Mouse (Mus musculus) adrenal gland, postnatal 4 days (tissue): ENCODE results near the gene Klk15. TPM values are rescaled to one million over a fixed set of nuclear protein-coding genes. Genes with fewer than 3 reads are reported as not detected.
"Not testable (repeated sequence)": the region's sequence is repeated elsewhere in the genome, so short reads cannot be mapped to it uniquely, and the experiment has no call there.

Source experiments
- DNase-seq, 2 experiments: peaks; one replicate each; pipeline ENCODE4 v3.0.0; 2021 to 2022; ENCODE audit warnings: low spot score in 2 of 2, mixed read lengths in 2 of 2
- long read RNA-seq, 2 experiments: library from polyadenylated mRNA; stranded (forward); transcript quantifications; one replicate each; pipeline ENCODE4 v2.0.0; 2021
- total RNA-seq, 2 experiments: library from RNA; stranded (reverse); gene quantifications; 2 replicates each; pipeline ENCODE4 v1.2.3; 2021

Klk15 gene
- total RNA-seq: not detected
- long read RNA-seq, experiment 1: 0 reads
- long read RNA-seq, experiment 2: 0 reads

DNA sequence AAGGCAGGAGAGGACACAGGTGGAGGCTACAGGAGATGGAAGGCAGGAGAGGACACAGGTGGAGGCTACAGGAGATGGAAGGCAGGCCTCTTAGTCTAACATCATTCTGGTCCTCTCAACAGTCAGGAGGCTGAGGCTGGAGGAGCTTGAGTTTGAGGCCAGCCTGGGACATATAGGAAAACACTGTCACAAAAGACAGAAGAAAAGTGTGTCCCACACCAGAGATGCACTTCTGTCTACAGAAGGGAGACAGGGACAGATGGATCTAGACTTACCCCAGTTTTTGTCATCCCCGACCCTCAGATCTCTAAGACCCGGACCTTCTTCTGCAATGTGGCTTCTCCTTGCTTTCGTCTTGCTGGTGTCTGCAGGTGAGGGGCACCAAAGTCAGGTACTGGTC is at the start of gene Klk15:
Gene Klk15 (plus strand): TSS at position 301 of the 400 bp plus-strand sequence.
- no peak for DNase-seq

DNA sequence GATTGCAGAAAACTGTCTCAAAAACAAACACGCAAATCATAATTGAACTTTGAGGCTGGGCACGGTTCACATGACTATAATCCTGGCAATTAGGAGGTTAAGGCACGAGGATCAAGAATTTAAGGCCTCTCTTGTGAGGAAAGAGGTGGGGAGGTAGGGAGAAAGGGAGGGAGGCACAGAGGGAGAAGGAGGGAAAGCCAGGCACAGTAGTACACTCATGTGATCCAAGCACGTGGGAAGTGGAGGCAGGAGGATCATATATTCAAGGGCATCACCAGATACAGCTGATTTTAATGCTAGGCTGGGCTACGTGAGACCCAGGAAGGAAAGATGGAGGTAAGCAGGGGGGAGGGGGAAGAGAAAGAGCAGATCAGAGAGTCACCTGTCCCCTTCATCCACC is 42.2 kb upstream of the Klk15 start:
- no peak for DNase-seq

DNA sequence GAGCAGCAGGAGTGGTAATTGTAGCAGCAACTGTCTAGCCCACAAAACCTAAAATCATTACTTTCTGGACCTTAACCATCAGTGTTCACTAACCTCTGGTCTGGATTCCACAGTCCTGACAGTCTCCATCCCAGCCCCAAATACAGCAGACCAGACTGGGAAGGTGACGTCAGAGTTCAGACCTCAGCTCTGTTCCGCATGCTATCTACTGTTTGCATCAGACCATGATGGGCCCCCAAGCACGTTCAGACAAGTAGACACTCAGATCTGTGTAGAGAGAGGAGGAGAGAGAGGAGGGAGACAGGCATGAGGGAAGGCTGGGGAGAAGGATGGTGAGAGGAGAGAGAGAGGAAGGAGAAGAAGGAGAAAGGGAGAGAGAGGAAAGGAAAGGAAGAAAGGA is 41.8 kb upstream of the Klk15 start:
- DNase-seq: no peak

DNA sequence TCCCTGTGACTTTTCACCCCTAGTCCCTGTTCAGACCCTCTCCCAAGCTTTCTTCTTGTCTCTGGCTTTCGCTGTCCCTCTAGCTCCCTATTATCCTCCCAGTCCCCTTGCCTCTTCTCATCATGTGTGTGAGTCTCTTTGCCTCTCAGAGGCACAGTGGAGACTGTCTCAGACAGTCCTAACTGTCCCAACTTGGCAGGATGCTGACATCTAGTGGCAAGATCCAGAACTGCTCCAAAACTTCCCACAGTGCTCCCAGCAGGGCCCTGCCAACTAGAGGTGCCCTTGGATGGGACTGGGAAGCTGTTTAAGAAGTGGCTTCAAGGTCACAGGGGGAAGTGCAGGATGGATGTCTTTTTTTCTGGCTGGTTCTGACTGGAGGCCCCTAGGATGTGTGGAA is 38.7 kb upstream of the Klk15 start:
- peak; percentile 59 to 71 for DNase-seq

DNA sequence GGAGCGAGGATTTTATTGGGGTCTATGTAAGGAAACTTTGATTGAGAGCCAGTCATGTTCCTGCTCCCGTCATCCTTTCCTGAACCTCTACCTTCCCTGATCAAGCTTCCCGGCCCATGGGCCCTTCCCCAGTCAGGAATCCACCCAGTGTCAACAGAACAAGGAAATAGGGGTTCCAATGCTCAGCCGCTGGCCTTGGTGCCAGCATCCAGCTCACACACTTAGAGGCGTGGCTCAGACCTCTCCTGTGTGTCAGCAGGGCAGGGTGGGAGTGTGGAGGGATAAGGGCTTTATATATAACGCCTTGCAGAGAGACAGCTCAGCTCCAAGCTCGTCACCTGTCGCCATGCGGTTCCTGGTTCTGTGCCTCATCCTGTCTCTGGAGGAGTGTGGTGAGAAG is 18.7 kb upstream of the Klk15 start:
- DNase-seq: no peak

DNA sequence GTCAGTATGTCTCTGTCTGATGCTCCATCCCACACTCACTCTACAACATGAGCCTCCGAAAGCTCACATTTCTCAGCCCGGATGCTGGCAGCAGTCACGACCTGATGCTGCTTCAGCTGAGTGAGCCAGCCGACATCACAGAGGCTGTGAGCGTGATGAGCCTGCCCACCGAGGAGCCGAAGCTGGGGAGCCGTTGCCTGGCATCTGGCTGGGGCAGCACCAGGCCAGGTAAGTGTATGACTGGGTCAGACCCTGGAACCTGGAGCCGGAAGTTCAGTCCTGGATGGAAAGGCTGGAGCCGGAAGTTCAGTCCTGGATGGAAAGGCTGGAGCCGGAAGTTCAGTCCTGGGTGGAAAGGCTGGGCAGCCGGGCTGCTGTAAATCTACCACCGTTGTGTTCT is 15.1 kb upstream of the Klk15 start:
- DNase-seq: no peak

DNA sequence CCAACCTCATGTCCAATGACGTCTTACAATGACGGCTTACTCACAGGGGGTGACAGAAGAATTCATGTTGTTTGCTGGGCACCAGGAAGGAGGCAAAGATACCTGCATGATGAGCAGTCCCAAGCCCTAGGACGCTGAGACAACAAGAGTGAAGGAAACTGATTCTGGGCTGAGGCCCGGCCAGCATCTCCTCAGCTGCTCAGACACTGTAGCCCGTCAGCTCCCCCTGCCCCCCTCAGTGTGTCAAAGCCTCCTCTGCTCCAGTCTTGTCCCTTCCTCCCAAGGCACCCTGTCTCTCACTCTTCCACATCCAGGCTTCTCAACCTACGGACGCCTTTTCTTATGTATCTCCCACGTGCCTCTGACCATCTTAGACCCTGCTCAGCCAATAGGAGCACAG is 14.7 kb upstream of the Klk15 start:
- no peak for DNase-seq

DNA sequence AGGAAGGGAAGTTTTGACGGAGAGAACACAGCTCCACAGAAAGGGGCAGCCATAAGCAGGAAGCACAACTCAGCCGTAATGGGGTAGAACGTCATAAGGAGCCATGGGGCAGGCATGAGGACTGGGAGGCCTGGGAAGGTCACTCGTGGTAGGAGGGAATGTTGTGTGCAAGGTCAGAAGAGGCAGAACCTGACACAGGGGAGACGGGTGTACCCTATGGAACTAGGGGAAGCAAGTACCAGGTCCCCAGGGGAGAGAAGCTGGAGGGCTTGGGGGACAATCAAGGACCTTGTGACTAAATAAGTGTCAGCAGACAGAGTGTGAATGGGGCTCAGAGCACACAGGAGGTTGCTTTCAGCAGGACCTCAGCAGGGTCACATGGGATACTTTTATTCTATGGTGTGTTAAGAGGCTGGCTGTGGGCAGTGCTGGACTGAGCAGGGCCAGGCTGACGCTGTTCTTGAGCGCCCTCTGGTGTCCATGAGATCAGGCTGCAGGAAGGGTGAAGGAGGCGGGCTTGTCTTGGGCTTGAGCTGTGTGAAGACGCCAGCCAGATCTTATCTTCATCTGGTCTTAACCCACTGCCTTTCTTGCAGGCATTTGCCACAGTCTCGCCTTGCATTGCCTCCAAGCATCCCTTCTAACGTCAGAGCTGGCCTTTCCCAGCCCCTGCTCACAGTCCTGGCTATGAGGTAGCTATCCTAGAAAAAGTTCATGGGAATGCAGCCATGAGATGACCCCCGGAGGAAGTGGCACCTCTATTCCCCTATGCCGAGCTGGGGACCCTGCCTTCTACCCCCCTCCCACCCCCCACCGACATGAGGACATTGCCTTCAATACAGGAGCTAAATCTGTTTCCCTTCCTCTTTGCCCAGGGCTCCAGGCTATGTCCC is 13.7 kb upstream of the Klk15 start:
- DNase-seq: peak; percentile 21 to 41

DNA sequence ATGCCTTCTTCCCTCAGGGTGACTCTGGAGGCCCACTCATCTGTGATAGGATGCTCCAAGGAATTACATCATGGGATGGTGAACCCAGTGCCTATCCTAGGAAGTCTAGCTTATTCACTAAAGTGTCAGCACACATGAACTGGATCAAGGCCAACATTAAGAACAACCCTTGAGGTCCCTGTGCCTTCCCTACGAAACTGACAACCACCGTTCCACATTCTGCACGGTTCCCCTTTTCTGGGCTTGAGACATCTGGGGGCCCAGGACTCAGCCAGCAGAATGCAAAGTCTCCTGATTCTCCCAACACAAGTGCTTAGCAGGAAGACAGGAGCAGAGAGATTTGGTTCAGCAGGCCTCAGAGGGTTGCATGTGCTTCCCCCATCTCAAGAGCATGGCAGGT is 13.0 kb upstream of the Klk15 start:
- DNase-seq: no peak

DNA sequence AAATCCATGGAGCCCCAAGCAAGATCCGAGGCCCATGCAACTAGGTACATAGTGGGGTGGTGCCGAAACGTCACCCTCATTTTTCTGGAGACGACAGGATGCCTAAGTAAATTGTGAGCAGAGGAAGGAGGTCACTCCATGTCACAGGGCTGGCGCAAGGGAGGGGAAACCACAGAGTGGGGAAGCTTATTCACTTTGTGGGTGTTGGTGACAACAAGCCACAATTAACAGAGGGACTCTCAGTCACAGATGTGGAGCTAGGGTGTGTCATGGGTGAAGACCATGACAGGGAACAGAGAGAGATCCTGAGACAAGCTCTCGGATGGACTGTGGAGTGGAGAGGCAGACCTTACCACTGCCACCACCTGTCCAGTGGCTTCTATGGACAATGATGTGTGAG is 12.5 kb upstream of the Klk15 start:
- no peak for DNase-seq

DNA sequence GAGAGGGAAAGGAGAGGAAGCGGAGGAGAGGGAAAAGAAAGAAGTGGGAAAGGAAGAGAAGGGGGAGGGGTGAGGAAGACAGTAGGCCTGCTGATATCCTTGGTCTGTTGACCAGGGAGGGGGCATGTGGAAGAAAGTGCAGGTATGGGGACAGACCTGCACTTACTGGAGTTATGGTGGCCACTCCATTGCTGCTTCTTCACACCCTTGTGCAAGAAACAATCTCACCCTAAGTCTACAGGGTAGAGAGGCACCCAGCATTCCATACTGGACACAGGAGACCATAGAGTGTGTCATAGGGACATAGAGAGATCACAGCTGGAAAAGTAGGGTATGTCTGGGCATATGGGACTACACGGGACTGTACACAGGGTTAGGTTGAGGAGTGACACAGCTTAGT is 11.6 kb upstream of the Klk15 start:
- DNase-seq: no peak

DNA sequence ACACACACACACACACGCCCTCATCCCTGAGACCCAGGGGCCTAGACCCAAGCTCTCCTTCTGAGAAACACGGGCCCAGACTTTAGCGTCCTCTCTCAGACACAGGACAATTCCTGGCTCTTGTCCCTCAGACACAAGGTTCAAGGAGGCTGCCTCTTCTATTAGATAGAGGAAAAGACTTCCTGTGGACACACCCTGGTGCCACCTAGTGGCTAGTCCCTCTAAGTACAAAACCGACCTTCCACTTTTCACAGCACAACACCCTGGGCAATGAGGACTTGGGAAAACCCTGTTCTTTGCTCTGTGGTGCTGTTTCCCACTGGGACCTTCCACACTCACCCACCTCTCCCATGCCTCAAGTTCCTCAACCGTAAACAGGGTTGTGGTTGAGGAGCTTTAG is 7.6 kb upstream of the Klk15 start:
- no peak for DNase-seq

DNA sequence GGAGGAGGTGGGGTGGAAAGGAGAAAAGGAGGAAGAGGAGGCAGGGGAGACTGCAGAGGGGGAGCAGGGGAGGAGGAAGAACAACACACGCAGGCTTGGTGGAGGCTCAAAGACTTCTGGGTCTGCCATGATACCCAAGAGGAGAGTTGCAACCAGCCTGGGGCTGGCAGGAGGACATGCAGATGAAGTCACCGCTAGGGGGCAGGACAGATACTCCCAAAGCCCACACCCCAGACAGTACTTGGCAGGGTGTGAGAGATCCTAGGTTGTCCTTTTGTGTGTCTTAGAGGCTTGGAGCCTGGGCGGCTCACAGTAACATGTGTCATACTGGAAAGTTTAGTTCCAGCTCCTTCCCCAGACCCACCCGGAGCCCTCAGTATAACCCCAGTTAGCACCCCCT is 5.0 kb upstream of the Klk15 start:
- no peak for DNase-seq

DNA sequence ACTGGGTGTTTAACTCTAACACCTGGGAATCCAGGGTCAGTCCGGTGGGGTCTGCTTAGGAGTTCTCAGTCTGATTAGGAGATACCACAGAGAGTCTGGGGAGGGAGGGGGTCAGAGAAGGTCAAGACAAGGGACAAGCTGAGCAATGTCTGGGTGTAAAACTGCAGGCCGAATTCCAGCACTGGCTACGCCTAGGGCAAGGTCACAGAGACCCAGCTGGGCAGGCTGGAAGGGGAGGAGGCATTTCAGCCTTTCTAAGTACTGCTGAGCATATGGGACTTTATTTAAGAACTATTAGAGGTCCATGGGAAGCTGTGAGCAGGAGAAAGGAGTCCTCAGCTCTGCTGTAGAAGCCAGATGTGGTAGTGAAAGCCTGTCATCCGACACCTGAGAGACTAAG is 1.2 kb upstream of the Klk15 start:
- DNase-seq: no peak

DNA sequence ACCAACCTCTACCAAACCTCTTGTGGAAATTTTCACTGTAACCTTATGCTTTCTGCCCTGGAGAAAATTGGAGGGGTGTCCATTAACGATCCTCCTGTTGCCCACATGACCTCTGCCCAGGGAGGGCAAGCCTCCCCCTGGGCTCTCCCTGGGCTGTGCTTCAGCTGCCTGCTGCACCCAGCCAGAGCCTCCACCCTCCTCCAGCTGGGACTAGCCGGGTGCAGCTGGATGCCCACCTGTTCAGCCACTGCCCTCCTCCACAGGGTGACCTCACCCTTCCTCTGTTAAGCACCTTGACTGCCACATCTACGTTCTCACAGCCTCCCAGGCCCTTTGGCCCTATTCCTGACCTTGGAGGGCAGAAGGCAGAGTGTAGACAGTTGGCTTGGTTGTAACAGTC is 1.2 kb downstream of the Klk15 start:
- DNase-seq: no peak

DNA sequence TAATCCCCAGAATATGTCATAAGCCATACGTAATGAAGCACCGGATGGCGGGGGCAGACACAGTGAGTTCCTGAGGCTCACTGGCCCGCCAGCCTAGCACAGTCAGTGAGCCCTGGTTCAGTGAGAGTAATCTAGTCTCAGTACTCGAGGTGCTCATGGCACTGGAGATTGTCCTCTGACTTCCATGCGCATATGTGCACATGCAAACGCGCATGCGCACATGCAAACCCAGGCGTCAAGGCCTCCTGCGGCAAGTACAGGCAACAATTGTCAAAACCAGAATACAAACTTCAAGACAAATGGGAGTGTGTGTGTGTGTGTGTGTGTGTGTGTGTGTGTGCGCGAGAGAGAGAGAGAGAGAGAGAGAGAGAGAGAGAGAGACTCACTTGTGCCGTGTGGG is 3.0 kb downstream of the Klk15 start:
- no peak for DNase-seq

DNA sequence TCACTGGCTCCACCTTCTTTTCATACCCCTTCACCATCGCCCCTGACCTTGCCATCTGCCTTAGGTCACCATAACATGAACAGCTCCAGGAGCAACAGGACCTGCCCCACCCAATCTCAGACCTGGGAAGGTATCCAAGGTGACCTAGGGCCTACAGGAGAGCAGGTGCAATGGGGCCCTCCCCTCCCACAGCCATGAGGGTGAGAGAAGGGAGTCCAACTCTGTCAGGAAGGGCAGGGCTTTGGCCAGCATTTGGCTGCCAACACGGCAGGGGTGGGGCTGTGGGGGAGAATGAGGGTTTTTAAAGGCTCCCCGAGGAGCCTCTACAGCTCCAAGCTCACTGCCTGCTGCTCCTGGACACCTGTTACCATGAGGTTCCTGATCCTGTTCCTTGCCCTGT is 8.8 kb downstream of the Klk15 start:
- not testable (repeated sequence) for DNase-seq

DNA sequence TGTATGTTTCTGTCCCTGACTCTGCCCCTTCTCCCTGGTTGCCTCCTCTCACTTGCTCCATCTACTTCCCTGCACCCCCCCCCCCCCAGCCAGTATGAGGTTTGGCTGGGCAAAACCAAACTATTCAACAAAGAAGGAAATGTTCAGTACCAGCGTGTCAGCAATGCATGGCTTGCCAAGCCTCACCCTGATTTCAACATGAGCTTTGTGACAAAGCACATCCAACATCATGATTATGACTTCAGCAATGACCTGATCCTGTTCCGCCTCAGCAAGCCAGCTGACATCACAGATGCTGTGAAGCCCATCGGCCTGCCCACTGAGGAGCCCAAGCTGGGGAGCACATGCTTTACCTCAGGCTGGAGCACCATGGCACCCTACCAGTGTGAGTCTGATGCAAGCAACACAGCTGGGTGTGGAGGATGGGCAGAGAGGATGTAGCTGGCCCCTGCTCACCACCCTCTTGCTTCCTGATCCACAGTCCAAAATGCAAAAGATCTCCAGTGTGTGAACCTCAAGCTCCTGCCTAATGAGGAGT is 11.3 kb downstream of the Klk15 start:
- DNase-seq: no peak

DNA sequence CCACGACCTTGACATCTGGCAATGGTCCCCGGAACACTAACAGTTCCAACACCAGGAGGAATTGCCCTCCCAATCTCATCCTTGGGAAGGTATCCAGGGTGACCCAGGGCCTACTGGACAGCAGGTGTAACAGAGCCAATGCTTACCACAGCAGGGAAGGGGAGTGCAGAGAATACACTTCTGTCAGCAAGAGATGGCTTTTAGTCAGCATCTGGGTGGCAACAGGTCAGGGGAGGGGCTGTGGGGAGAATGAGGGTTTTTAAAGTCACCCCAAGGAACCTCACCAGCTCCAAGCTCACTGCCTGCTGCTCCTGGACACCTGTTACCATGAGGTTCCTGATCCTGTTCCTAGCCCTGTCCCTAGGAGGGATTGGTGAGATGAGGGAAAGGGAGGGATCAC is 16.8 kb downstream of the Klk15 start, which contains the start of gene Klk1b8:
Gene Klk1b8 (plus strand): TSS at position 301 of the 400 bp plus-strand sequence.
- no peak for DNase-seq

DNA sequence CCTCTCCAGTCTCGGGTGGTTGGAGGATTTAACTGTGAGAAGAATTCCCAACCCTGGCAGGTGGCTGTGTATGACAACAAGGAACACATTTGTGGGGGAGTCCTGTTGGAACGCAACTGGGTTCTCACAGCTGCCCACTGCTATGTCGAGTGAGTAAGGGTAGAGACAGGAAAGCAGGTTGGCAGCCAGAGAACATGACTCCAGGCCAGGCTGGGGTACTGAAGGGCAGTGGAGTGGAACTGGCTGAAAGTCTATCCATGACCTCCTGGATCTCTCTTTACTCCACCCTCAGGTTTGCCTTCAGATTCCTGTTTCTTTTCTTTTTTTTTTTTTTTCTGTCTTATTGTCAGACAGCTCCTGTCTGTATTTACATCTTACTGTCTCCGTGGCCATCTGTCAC is 19.2 kb downstream of the Klk15 start:
- no peak for DNase-seq

DNA sequence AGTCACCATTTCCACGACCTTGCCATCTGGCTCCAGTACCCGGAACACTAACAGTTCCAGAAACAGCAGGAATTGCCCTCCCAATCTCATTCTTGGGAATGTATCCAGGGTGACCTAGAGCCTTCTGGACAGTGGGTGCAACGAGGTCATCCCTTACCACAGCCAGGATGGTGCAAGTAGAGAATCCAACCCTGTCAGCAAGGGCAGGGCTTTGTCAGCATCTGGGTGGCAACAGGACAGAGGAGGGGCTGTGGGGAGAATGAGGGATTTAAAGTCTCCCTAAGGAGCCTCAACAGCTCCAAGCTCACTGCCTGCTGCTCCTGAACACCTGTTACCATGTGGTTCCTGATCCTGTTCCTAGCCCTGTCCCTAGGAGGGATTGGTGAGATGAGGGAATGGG is 32.9 kb downstream of the Klk15 start, which contains the start of gene Klk1b1:
Gene Klk1b1 (plus strand): TSS at position 301 of the 400 bp plus-strand sequence.
- no peak for DNase-seq

DNA sequence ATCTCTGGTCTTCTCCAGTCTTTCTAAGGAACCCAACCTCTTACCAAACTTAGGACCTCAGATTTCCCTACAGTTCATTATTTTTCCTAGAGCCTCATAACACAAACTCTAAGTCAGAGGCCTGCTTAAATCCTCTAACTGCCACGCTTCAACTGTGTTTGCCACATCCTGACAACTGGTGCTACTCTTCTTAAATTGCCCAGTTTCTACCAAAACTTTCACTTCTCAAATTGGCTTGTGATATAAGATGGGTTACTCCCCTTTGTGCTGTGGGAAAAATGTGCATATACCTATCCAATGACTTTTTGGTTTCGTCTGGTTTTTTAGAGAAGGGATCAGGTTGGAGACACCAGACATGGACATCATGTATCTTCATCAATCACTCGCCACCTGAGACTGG is 33.5 kb downstream of the Klk15 start:
- no peak for DNase-seq

DNA sequence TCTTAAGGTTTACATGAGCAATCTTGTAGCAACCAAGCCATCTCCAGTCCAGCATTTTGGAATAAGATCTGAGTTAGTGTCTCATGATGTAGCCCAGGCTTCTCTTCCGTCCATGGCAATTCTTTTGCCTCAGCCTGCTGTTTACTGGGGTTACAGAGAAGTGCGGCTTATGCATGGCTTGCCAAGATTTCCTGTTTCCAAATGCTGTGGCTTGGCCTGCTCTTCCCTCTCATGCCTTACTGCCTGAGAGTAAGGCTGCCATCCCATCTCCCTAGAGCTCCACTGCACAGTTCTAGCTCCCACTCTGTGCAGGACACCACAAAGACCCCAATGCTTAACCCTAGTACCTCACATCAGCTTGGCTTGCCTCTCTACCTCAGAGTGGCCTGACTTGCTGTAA is 34.1 kb downstream of the Klk15 start:
- no peak for DNase-seq
